In the genomic region with DNA sequence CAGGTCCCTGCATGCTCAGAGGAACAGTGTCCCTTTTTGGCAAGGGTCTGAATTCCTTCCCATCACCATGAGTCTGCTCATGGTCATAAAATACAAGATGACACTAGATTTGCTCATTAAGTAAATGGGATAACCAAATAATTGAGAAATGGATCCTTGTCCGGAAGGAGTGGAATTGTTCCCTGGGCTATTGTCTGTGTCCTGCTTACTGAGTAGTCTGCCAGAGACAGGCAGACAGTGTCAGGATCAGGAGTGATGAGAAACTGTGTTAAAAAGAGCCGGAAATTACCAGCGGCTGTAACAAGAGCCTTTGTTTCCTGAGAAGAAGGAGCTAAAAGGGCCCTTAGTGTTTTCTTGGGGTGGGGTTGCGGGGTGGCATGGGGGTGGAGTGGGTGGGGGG, we compare ENCODE assay signal across 25 mouse cellular contexts. TPM values are rescaled to one million over a fixed set of nuclear protein-coding genes. Genes with fewer than 3 reads are reported as not detected.
"Had no signal": no experiment of that assay in that cellular context is flagged by ENCODE, and none has a peak within 500 bp of the region (broad histone marks: within the 10 kb centered on the region; RNA-seq: fewer than 3 reads in every experiment).

No protein-coding gene starts in this region.

- H3K9me3 ChIP-seq: limb, embryonic 10.5 days; liver, embryonic 15.5 days; lung, embryonic 15.5 days; midbrain, embryonic 10.5 days had no signal

- ATAC-seq: liver, embryonic 12.5 days had no signal

- H3K4me2 ChIP-seq: limb, embryonic 13.5 days; liver, embryonic 12.5 days; liver, embryonic 15.5 days; lung, embryonic 15.5 days; neural tube, embryonic 12.5 days; neural tube, embryonic 15.5 days had no signal

- H3K27me3 ChIP-seq: limb, embryonic 13.5 days; lung, embryonic 15.5 days; neural tube, embryonic 12.5 days; neural tube, embryonic 15.5 days had no signal

- H3K36me3 ChIP-seq: limb, embryonic 10.5 days; limb, embryonic 13.5 days; liver, embryonic 12.5 days; liver, embryonic 15.5 days; lung, embryonic 15.5 days; midbrain, embryonic 10.5 days; neural tube, embryonic 12.5 days; neural tube, embryonic 15.5 days had no signal

- H3K9ac ChIP-seq: limb, embryonic 13.5 days; liver, embryonic 12.5 days; liver, embryonic 15.5 days; lung, embryonic 15.5 days; neural tube, embryonic 12.5 days; neural tube, embryonic 15.5 days had no signal

- H3K4me3 ChIP-seq: layer of hippocampus, adult 2 months; limb, embryonic 10.5 days; limb, embryonic 13.5 days; liver, embryonic 12.5 days; liver, embryonic 15.5 days; lung, embryonic 15.5 days; megakaryocyte, embryonic 14.5 days; midbrain, embryonic 10.5 days; neural tube, embryonic 12.5 days; neural tube, embryonic 15.5 days had no signal

- H3K4me1 ChIP-seq: limb, embryonic 13.5 days; liver, embryonic 12.5 days; liver, embryonic 15.5 days; lung, embryonic 15.5 days; megakaryocyte, embryonic 14.5 days; neural tube, embryonic 12.5 days; neural tube, embryonic 15.5 days had no signal

- H3K27ac ChIP-seq: layer of hippocampus, adult 2 months; limb, embryonic 10.5 days; limb, embryonic 13.5 days; liver, embryonic 12.5 days; liver, embryonic 15.5 days; lung, embryonic 15.5 days; midbrain, embryonic 10.5 days; neural tube, embryonic 12.5 days; neural tube, embryonic 15.5 days had no signal

- DNase-seq: kidney, adult 8-10 months; kidney, postnatal 14 days; kidney, postnatal 4 days; layer of hippocampus, adult 9-11 months; liver; lung, adult 18-20 months; lung, postnatal 10 days; lung, postnatal 36 days; midbrain, embryonic 14.5 days; thymus, adult 18-20 months; thymus, postnatal 36 days had no signal

RNA-seq across cellular contexts. Expression of a gene that starts 52.7 kb away (rescaled TPM):
- polyA plus RNA-seq: limb, embryonic 10.5 days; liver, embryonic 12.5 days; liver, embryonic 15.5 days; lung, embryonic 15.5 days; small intestine, adult 2 months; spleen, adult 2 months; stomach, embryonic 16.5 days; testis, adult 2 months had no signal
